Mouse (Mus musculus): Measurements from ENCODE around the gene Nup153.

DNA sequence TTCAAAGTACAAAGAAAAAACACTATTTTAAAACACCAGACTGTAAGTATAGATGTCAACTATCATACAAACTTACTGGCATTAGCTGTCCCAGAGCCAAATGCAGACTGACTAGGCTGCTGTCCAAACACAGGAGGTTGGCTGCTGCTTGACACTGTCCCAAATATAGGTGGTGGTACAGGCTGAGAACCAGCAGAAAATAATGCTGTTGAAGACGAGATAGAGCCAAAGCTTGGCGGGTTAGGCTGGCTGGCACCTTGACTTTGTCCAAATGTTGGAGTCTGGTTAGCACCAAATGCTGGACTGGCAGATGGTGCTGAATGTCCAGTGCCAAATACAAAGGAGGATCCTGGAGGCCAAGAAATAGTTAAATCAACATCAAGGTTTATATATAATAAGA is 44.8 kb downstream of the Nup153 start:
- TF ChIP-seq POLR2A (IDR thresholded peaks at IDR 0.05; ENCODE audit: low read depth, low read length) (no peak), CTCF (IDR thresholded peaks at IDR 0.05; ENCODE audit: extremely low read depth, insufficient read depth, insufficient read length, insufficient replicate concordance) (no peak)

Data from spleen, adult 2 months (tissue).